Mouse (Mus musculus): Measurements from ENCODE around the gene Egln3. TPM values are rescaled to one million over a fixed set of nuclear protein-coding genes. Genes with fewer than 3 reads are reported as not detected.

Egln3 gene
- polyA plus RNA-seq, 3 experiments from 2014 or later = 0.70 to 2.2 (median 2.0) TPM

GRCm38 (mm10) chr12:54160279-54160678 lies 43.4 kb downstream of the Egln3 start:
- ATAC-seq = no peak

DNA sequence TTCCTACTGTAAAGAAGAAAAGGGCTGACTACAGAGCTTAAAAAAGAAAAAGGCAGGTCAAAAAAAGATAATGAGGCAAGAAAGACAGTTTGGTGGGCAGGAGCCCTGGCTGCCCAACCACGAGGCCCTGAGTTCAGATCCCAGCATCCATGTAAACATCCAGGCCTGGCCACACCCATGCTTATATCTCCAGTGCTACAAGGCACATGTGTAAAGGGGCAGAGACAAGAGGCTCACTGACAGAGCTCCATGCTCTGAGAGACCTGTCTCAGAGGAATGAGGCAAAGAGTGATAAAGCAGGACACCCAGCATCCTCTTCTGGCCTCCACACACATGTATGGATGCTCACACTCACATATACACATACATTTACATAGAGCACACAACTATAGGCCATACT lies 48.9 kb downstream of the Egln3 start:
- no peak for ATAC-seq

DNA sequence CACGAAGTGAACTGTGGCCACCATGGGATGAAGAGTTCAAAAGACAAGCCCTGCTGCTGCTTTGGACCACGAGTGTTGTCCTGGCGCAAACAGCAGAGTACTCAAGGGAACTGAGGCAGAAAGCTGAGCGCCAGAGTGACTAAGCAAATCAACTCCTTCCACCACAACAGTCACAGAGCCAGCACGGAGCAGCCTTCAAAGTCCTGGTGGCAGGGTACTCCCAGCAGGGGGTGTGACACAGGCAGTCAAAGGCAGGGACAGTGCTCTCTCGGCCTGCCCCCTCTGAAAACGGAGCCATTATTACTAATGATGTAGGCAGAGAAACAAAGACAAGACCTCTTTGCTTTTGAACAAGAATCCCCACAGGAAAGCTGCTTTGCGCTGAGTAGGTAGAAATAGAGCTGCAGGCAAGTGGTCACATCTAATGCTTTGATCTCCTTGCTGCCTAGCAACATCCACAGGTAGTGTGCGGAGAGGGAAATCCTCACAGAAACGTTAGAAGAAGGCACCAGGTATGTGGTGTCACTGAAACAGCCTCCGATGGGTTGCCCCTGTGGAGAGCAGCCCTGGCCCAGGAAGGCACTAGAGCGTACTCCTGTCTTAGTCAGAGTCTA lies 56.6 kb downstream of the Egln3 start:
- no peak for ATAC-seq

Data from inflammation-experienced regulatory T-cells, adult 6 months (primary cell).